Mouse (Mus musculus) layer of hippocampus, adult 2 months (tissue): ENCODE data around the gene Cers4. TPM values are rescaled to one million over a fixed set of nuclear protein-coding genes. Genes with fewer than 3 reads are reported as not detected.

Source experiments
- DNase-seq, 2 experiments: peaks; one replicate each; pipeline ENCODE4 v3.0.0; 2022; ENCODE audit warnings: low spot score in 2 of 2
- H3K27ac ChIP-seq: fragments of 200-600 bp; 2 replicates; pipeline ENCODE4 v1.8.1; 2022
- H3K4me3 ChIP-seq: fragments of 200-600 bp; 2 replicates; pipeline ENCODE4 v1.8.1; 2022; ENCODE audit warnings: mild to moderate bottlenecking
- CTCF ChIP-seq: fragments of 200-600 bp; conservative IDR thresholded peaks from 2 replicates; pipeline ENCODE4 v1.8.1; 2022; ENCODE audit warnings: antibody characterized with exemption, mild to moderate bottlenecking, moderate library complexity
- total RNA-seq, 2 experiments: library from RNA; stranded (reverse); gene quantifications; 2 replicates each; pipeline ENCODE4 v1.2.3; 2021

Cers4 gene
- total RNA-seq, 2 experiments from 2014 or later, result 50.6 to 51.3 TPM

- Histone ChIP-seq H3K4me3 (no peak overlapping the region), H3K27ac (no peak overlapping the region)
- TF ChIP-seq CTCF, result no peak
- DNase-seq, result no peak
Measured at GRCm38 (mm10) chr8:4507527-4507926, 14.7 kb downstream of the Cers4 start.

- Histone ChIP-seq H3K4me3 (no peak overlapping the region), H3K27ac (peak overlapping the region; percentile 81)
- no peak for DNase-seq
- TF ChIP-seq CTCF, result peak; percentile 39
Measured at GRCm38 (mm10) chr8:4510824-4511223, 18.0 kb downstream of the Cers4 start.

DNA sequence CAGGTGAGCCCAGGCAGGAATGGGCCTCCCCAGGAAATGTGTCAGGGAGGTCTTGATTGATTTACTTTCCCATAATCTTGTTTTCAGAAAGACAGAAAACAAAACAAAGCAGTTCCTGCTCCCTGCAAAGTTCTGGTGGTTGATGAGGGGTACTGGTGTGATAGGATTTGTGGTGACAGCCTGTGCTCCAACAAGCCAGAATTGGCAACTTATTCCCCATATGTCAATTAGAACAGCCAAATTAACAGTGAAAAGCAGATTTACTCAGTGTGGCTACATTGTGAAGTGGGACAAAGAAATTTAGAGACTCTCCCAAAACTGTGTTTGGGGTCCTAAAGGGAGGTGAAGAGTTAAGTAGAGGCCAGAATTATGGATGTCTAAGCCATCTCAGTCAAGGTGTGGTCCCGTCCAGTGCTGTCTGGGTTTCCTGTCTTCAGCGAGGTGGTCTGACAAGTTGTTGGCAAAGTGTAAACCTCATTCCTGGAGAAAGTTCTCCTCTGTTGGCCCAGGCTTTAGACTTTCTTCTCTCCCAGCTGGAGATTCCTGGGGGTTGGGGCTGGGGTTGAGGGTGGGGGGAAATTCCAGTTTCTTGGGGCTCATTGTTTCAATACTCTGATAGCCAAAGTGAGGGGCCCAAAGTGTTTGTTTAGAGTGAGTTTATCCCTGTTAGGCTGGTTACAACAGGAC, 18.7 kb downstream of the Cers4 start:
- Histone ChIP-seq H3K4me3 (no peak overlapping the region), H3K27ac (peak overlapping the region; percentile 81)
- peak; percentile 41 for TF ChIP-seq CTCF
- DNase-seq, result peak; percentile 29 to 31

DNA sequence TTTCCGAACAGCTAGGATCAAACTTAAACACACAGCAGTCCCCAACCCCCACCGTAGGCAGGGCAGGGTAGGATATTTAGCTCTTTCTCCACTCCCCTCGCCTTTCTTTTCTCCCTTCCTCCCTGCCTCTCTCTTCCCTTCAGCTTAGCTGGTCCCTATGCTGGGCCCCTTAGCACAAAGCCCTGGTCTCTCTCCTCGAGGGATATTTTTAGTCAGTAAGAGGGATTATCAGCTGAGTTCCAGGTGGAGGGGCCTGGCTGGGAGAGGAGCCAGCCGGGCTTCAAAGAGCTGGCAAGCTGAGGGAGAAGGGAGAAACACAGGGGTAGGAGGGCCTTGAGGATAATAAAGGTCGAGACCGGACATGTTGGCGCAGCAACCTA, 19.3 kb downstream of the Cers4 start:
- no peak for TF ChIP-seq CTCF
- peak overlapping the region; percentile 81 for H3K27ac ChIP-seq
- H3K4me3 ChIP-seq, result no peak overlapping the region
- no peak for DNase-seq

DNA sequence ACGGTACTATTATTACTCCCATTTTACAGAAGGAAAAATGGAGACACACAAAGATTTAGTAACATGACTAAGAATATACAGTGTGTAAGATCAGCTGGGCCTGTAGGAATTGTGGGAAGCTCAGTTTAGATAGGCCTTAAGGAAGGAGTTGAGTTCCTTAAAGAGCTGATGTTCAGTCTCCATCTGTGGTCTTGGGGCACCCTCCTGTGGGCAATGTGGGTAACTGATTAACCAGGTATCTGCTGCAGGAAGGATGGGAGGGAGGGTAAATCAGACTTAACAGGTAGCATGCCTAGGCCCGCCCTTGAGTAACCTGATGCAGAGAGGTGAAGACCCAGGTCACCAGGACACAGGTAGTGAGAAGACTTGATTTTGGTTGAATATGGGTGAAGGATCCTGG, 23.3 kb downstream of the Cers4 start:
- Histone ChIP-seq H3K27ac (no peak overlapping the region), H3K4me3 (no peak overlapping the region)
- TF ChIP-seq CTCF, result peak; percentile 80
- DNase-seq, result peak in 1 of 2 experiments; percentile 58

DNA sequence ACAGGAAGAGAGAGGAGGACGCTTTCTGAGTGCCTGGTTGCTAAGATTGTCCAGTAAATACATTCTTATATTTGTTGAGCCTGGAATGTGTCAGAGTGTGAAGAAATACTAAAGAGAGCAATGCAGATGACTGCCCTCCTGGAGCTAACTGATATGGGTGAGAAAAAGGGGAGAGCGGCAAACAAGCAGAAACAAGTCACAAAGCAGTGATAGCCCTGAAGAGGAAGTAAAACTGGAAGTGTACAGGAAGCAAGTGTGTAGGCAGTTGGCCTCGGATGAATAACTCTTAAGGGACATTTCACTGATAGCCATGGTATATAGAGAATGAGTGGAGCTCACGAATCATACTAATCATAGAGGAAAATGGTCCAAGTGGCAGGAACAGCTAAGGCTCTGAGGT, 28.6 kb downstream of the Cers4 start:
- TF ChIP-seq CTCF, result no peak

DNA sequence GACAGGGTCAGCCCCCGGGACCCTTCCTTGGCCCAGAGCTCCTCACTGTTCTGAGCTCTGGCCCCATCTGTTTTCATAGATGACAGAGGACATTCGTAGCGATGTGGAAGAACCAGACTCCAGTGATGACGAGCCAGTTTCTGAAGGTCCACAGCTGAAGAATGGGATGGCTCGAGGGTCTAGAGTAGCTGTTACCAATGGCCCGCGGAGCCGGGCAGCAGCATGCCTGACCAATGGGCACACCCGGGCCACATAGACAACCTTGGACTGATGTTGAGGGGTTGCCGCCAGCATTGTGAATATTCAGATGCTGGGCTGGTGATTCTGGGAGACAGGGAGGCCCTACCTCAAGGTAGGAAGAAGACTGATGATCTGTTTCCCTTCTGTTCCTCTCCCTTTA, 30.7 kb downstream of the Cers4 start:
- Histone ChIP-seq H3K27ac (no peak overlapping the region), H3K4me3 (no peak overlapping the region)
- no peak for TF ChIP-seq CTCF
- no peak for DNase-seq

More for the DNA sequence above, 28.6 kb downstream of the Cers4 start:
- Histone ChIP-seq H3K27ac (no peak overlapping the region), H3K4me3 (no peak overlapping the region)
- DNase-seq, result no peak

Other genes with a start within 250 kb of the Cers4 start
- 10 to 100 TPM; 18.0 to 20.3 TPM for gene Tgfbr3l, start 244.8 kb upstream of the Cers4 start, total RNA-seq
- 10 to 100 TPM; 27.7 to 27.8 TPM for gene Snapc2, start 239.9 kb upstream of the Cers4 start, total RNA-seq
- gene Ctxn1, start 233.8 kb upstream of the Cers4 start, total RNA-seq, result 100 to 1,000 TPM; 515 to 555 TPM
- 10 to 100 TPM; 73.9 to 78.8 TPM for gene Timm44, start 217.1 kb upstream of the Cers4 start, total RNA-seq
- gene Ccl25, start 167.8 kb upstream of the Cers4 start, total RNA-seq, result 10 to 100 TPM; 24.6 to 27.5 TPM
- 10 to 100 TPM; 78.6 to 81.1 TPM for gene Elavl1, start 167.6 kb upstream of the Cers4 start, total RNA-seq
- gene Zfp958, start 120.1 kb downstream of the Cers4 start, total RNA-seq, result 10 to 100 TPM; 14.1 to 14.4 TPM